Mouse (Mus musculus): ENCODE data around the gene Sgo1.

Sgo1 gene

GRCm38 (mm10) chr17:53643360-53643759 is 45.8 kb downstream of the Sgo1 start:
- no peak for DNase-seq

- DNase-seq = no peak
Measured at GRCm38 (mm10) chr17:53631344-53631743, 57.8 kb downstream of the Sgo1 start.

GRCm38 (mm10) chr17:53628131-53628530 is 61.0 kb downstream of the Sgo1 start:
- no peak for DNase-seq

GRCm38 (mm10) chr17:53627497-53627896 is 61.6 kb downstream of the Sgo1 start:
- DNase-seq = no peak

- DNase-seq = no peak
Measured at GRCm38 (mm10) chr17:53626160-53626559, 63.0 kb downstream of the Sgo1 start.
